Mouse (Mus musculus) midbrain, embryonic 11.5 days (tissue): ENCODE data around the gene Zmynd8. TPM values are rescaled to one million over a fixed set of nuclear protein-coding genes. Genes with fewer than 3 reads are reported as not detected.
A peak's percentile ranks its signal among the peaks of the same experiment; 100 is the strongest.

Experiments used
- ATAC-seq: fragments of 200-750 bp; cut with Nextera tagmentation; 2 replicates; pipeline ENCODE4 v1.8.0; 2017; ENCODE audit warnings: moderate TSS enrichment, moderate library complexity; ENCODE audit not compliant: low FRiP score
- DNase-seq: peaks from one replicate; pipeline ENCODE4 v3.0.0; 2015; ENCODE audit warnings: low spot score; ENCODE audit errors: missing footprints
- H3K27ac ChIP-seq: fragments of 300-500 bp; sonication (generic); 2 replicates; pipeline ENCODE4 v1.5.1; 2014; ENCODE audit warnings: low read depth, low read length
- H3K27me3 ChIP-seq: fragments of 300-500 bp; sonication (generic); 2 replicates; pipeline ENCODE4 v1.6.1; 2014; ENCODE audit warnings: mild to moderate bottlenecking, low read length, moderate library complexity, mixed read lengths; ENCODE audit not compliant: control insufficient read depth, insufficient read depth
- H3K36me3 ChIP-seq: fragments of 300-500 bp; sonication (generic); 2 replicates; pipeline ENCODE4 v1.6.1; 2014; ENCODE audit warnings: mild to moderate bottlenecking, low read length, moderate library complexity, mixed read lengths; ENCODE audit not compliant: control insufficient read depth, insufficient read depth
- H3K4me1 ChIP-seq: fragments of 300-500 bp; sonication (generic); 2 replicates; pipeline ENCODE4 v1.6.1; 2014; ENCODE audit warnings: low read length; ENCODE audit not compliant: control insufficient read depth, insufficient read depth
- H3K4me2 ChIP-seq: fragments of 300-500 bp; sonication (generic); 2 replicates; pipeline ENCODE4 v1.6.1; 2014; ENCODE audit warnings: mild to moderate bottlenecking, moderate library complexity
- H3K4me3 ChIP-seq: fragments of 300-500 bp; sonication (generic); 2 replicates; pipeline ENCODE4 v1.5.1; 2014; ENCODE audit warnings: low read depth, low read length
- H3K9ac ChIP-seq: fragments of 300-500 bp; sonication (generic); 2 replicates; pipeline ENCODE4 v1.6.1; 2014; ENCODE audit warnings: low read length
- H3K9me3 ChIP-seq: fragments of 300-500 bp; sonication (generic); 2 replicates; pipeline ENCODE4 v1.6.1; 2016; ENCODE audit warnings: low read length; ENCODE audit not compliant: control insufficient read depth
- WGBS: fragments of 180-500 bp; shearing (Covaris S2); extraction: QIAGEN DNeasy Blood & Tissue Kit; methylation state at CpG from one replicate; pipeline ENCODE4 v1.1.7; 2014; 5-methylcytosine and 5-hydroxymethylcytosine counted together
- polyA plus RNA-seq: library from polyadenylated mRNA; unstranded; fragments of >200 nt; fragmentation: Nextera tagmentation; extraction: Ambion mirVana; gene quantifications from 2 replicates; pipeline ENCODE4 v1.2.1, GENCODE M21; 2014

Gene Zmynd8
- polyA plus RNA-seq, 1 experiment from 2014 or later, result 45.6 TPM

GRCm38 (mm10) chr2:165892626-165893025, 6.2 kb downstream of the Zmynd8 start:
- no peak for DNase-seq
- Histone ChIP-seq H3K27ac (no peak overlapping the region), H3K4me2 (no peak overlapping the region), H3K36me3 (no peaks in the 10 kb centered on the region), H3K4me1 (peaks cover 22% of the 10 kb centered on the region), H3K4me3 (no peak overlapping the region), H3K9me3 (no peaks in the 10 kb centered on the region), H3K9ac (no peak overlapping the region), H3K27me3 (no peaks in the 10 kb centered on the region)
- no peak for ATAC-seq
- WGBS, result 81% methylated on average over 5 of the region's 5 CpGs

GRCm38 (mm10) chr2:165890401-165890800, 8.4 kb downstream of the Zmynd8 start:
- H3K9me3 ChIP-seq, result no peaks in the 10 kb centered on the region
- no peak overlapping the region for H3K4me2 ChIP-seq
- WGBS, result 86% methylated on average over 10 of the region's 10 CpGs
- H3K4me1 ChIP-seq, result peaks cover 42% of the 10 kb centered on the region
- H3K9ac ChIP-seq, result no peak overlapping the region
- DNase-seq, result no peak
- no peak overlapping the region for H3K27ac ChIP-seq
- H3K4me3 ChIP-seq, result no peak overlapping the region
- ATAC-seq, result no peak
- H3K27me3 ChIP-seq, result no peaks in the 10 kb centered on the region
- H3K36me3 ChIP-seq, result no peaks in the 10 kb centered on the region

- WGBS, result 82% methylated on average over 10 of the region's 10 CpGs
- Histone ChIP-seq H3K27me3 (no peaks in the 10 kb centered on the region), H3K4me3 (no peak overlapping the region), H3K9ac (no peak overlapping the region), H3K36me3 (no peaks in the 10 kb centered on the region), H3K4me1 (peaks cover 46% of the 10 kb centered on the region), H3K27ac (no peak overlapping the region), H3K9me3 (no peaks in the 10 kb centered on the region), H3K4me2 (no peak overlapping the region)
- ATAC-seq (no peak), DNase-seq (no peak)
Measured at GRCm38 (mm10) chr2:165889874-165890273, 8.9 kb downstream of the Zmynd8 start.

GRCm38 (mm10) chr2:165889266-165889665, 9.6 kb downstream of the Zmynd8 start:
- peak overlapping the region; percentile 31 for H3K9ac ChIP-seq
- ATAC-seq, result no peak

GRCm38 (mm10) chr2:165888813-165889221, 10.0 kb downstream of the Zmynd8 start:
- no peak overlapping the region for H3K4me2 ChIP-seq
- peak overlapping the region; percentile 32 for H3K9ac ChIP-seq
- DNase-seq, result no peak
- ATAC-seq, result no peak
- H3K4me3 ChIP-seq, result no peak overlapping the region
- H3K27me3 ChIP-seq, result no peaks in the 10 kb centered on the region
- H3K36me3 ChIP-seq, result no peaks in the 10 kb centered on the region
- H3K27ac ChIP-seq, result peak overlapping the region; percentile 100
- H3K9me3 ChIP-seq, result no peaks in the 10 kb centered on the region
- 31% methylated on average over 3 of the region's 3 CpGs for WGBS
- peaks cover 56% of the 10 kb centered on the region for H3K4me1 ChIP-seq

More at GRCm38 (mm10) chr2:165889266-165889665, 9.6 kb downstream of the Zmynd8 start:
- Histone ChIP-seq H3K4me2 (no peak overlapping the region), H3K27me3 (no peaks in the 10 kb centered on the region), H3K27ac (peak overlapping the region; percentile 32), H3K9me3 (no peaks in the 10 kb centered on the region), H3K36me3 (no peaks in the 10 kb centered on the region), H3K4me3 (no peak overlapping the region), H3K4me1 (peaks cover 51% of the 10 kb centered on the region)
- 80% methylated on average over 7 of the region's 7 CpGs for WGBS
- DNase-seq, result no peak

- H3K4me2 ChIP-seq, result peak overlapping the region; percentile 6; the same call in 1 of the 2 replicates
- WGBS, result 13% methylated on average over 13 of the region's 13 CpGs
- peak; percentile 19; the same call in 1 of the 2 replicates for ATAC-seq
Measured at GRCm38 (mm10) chr2:165888396-165888795, 10.4 kb downstream of the Zmynd8 start.

GRCm38 (mm10) chr2:165886857-165887628, 11.8 kb downstream of the Zmynd8 start:
- Histone ChIP-seq H3K27ac (peak overlapping the region; percentile 100), H3K4me2 (peak overlapping the region; percentile 19), H3K9ac (peak overlapping the region; percentile 90), H3K9me3 (no peaks in the 10 kb centered on the region), H3K4me3 (no peak overlapping the region), H3K36me3 (no peaks in the 10 kb centered on the region), H3K27me3 (no peaks in the 10 kb centered on the region), H3K4me1 (peaks cover 73% of the 10 kb centered on the region)
- ATAC-seq (0 out of 2 replicates have a peak, but pooled peaks have one; percentile 12), DNase-seq (peak; percentile 97)
- 2% methylated on average over 25 of the region's 25 CpGs for WGBS

More at GRCm38 (mm10) chr2:165888396-165888795, 10.4 kb downstream of the Zmynd8 start:
- no peaks in the 10 kb centered on the region for H3K9me3 ChIP-seq
- H3K4me1 ChIP-seq, result peaks cover 60% of the 10 kb centered on the region
- H3K36me3 ChIP-seq, result no peaks in the 10 kb centered on the region
- H3K27me3 ChIP-seq, result no peaks in the 10 kb centered on the region
- H3K27ac ChIP-seq, result peak overlapping the region; percentile 100
- peak overlapping the region; percentile 32 for H3K9ac ChIP-seq
- no peak overlapping the region for H3K4me3 ChIP-seq
- peak; percentile 95 for DNase-seq

GRCm38 (mm10) chr2:165886482-165886856, 12.3 kb downstream of the Zmynd8 start:
- Histone ChIP-seq H3K4me3 (no peak overlapping the region), H3K9me3 (no peaks in the 10 kb centered on the region), H3K9ac (peak overlapping the region; percentile 90), H3K27ac (peak overlapping the region; percentile 100), H3K4me2 (peak overlapping the region; percentile 19; the same call in 1 of the 2 replicates), H3K36me3 (no peaks in the 10 kb centered on the region), H3K27me3 (no peaks in the 10 kb centered on the region), H3K4me1 (peaks cover 79% of the 10 kb centered on the region)
- DNase-seq, result no peak
- 0% methylated on average over 3 of the region's 3 CpGs for WGBS
- ATAC-seq, result peak; percentile 22; the same call in 1 of the 2 replicates

- H3K27me3 ChIP-seq, result no peaks in the 10 kb centered on the region
- H3K4me1 ChIP-seq, result peaks cover 84% of the 10 kb centered on the region
- H3K9ac ChIP-seq, result peak overlapping the region; percentile 90
- no peaks in the 10 kb centered on the region for H3K36me3 ChIP-seq
- H3K4me3 ChIP-seq, result no peak overlapping the region
- DNase-seq (peak; percentile 94), ATAC-seq (no peak)
- 26% methylated on average over 4 of the region's 4 CpGs for WGBS
- no peaks in the 10 kb centered on the region for H3K9me3 ChIP-seq
- H3K27ac ChIP-seq, result peak overlapping the region; percentile 100
- H3K4me2 ChIP-seq, result no peak overlapping the region
Measured at GRCm38 (mm10) chr2:165885951-165886320, 12.9 kb downstream of the Zmynd8 start.
